Mouse (Mus musculus): ENCODE results near the gene BC016579. TPM values are rescaled to one million over a fixed set of nuclear protein-coding genes. Genes with fewer than 3 reads are reported as not detected.

Gene BC016579
- 0.05 TPM in 1 of 2 replicates, not detected in the other for polyA plus RNA-seq (2012; rRNA removed)

GRCm38 (mm10) chr16:45653934-45654332, at the start of gene BC016579:
TSS of gene BC016579 (minus strand) at chr16:45654068.
- WGBS: 16% methylated on average over 20 of the region's 20 CpGs
- Histone ChIP-seq H3K27me3 (ENCODE audit: control insufficient read depth, insufficient read depth, low read length) (peaks cover 2% of the 10 kb centered on the region; the same call in 1 of the 2 replicates), H3K27ac (ENCODE audit: insufficient read depth, low read length) (no peak within 1 kb of the TSS), H3K4me1 (ENCODE audit: control insufficient read depth, insufficient read depth, insufficient read length) (peaks cover 7% of the 10 kb centered on the region; the same call in 1 of the 2 replicates), H3K36me3 (ENCODE audit: control insufficient read depth, insufficient read depth, low read length) (no peaks in the 10 kb centered on the region), H3K4me3 (ENCODE audit: extremely low read depth, insufficient read depth, insufficient read length) (peak within 1 kb of the TSS; percentile 22; the same call in 1 of the 2 replicates)
- DNase-seq (ENCODE audit: low read depth in 1 of 2, low spot score in 2 of 2): peak in 1 of 2 experiments; percentile 3
- TF ChIP-seq POLR2A (IDR thresholded peaks at IDR 0.05; ENCODE audit: low read depth, low read length): no peak
- TF ChIP-seq CTCF (IDR thresholded peaks at IDR 0.05; ENCODE audit: extremely low read depth, insufficient read depth, insufficient read length, insufficient replicate concordance): no peak

- H3K27ac ChIP-seq (ENCODE audit: insufficient read depth, low read length): no peak overlapping the region
Measured at GRCm38 (mm10) chr16:45699301-45699700, 45.4 kb upstream of the BC016579 start.

GRCm38 (mm10) chr16:45697996-45698395, 44.1 kb upstream of the BC016579 start:
- no peak overlapping the region for H3K4me3 ChIP-seq (ENCODE audit: extremely low read depth, insufficient read depth, insufficient read length)
- H3K4me1 ChIP-seq (ENCODE audit: control insufficient read depth, insufficient read depth, insufficient read length): no peaks in the 10 kb centered on the region
- TF ChIP-seq CTCF (IDR thresholded peaks at IDR 0.05; ENCODE audit: extremely low read depth, insufficient read depth, insufficient read length, insufficient replicate concordance) (no peak), POLR2A (IDR thresholded peaks at IDR 0.05; ENCODE audit: low read depth, low read length) (no peak)
- WGBS: 83% methylated on average over 6 of the region's 6 CpGs
- no peak for DNase-seq (ENCODE audit: low read depth in 1 of 2, low spot score in 2 of 2)
- no peak overlapping the region for H3K27ac ChIP-seq (ENCODE audit: insufficient read depth, low read length)
- H3K36me3 ChIP-seq (ENCODE audit: control insufficient read depth, insufficient read depth, low read length): no peaks in the 10 kb centered on the region
- no peaks in the 10 kb centered on the region for H3K27me3 ChIP-seq (ENCODE audit: control insufficient read depth, insufficient read depth, low read length)

More at GRCm38 (mm10) chr16:45699301-45699700, 45.4 kb upstream of the BC016579 start:
- H3K36me3 ChIP-seq (ENCODE audit: control insufficient read depth, insufficient read depth, low read length): no peaks in the 10 kb centered on the region
- 78% methylated on average over 5 of the region's 5 CpGs for WGBS
- TF ChIP-seq CTCF (IDR thresholded peaks at IDR 0.05; ENCODE audit: extremely low read depth, insufficient read depth, insufficient read length, insufficient replicate concordance) (no peak), POLR2A (IDR thresholded peaks at IDR 0.05; ENCODE audit: low read depth, low read length) (no peak)
- H3K27me3 ChIP-seq (ENCODE audit: control insufficient read depth, insufficient read depth, low read length): no peaks in the 10 kb centered on the region
- DNase-seq (ENCODE audit: low read depth in 1 of 2, low spot score in 2 of 2): no peak
- no peak overlapping the region for H3K4me3 ChIP-seq (ENCODE audit: extremely low read depth, insufficient read depth, insufficient read length)
- H3K4me1 ChIP-seq (ENCODE audit: control insufficient read depth, insufficient read depth, insufficient read length): no peaks in the 10 kb centered on the region

GRCm38 (mm10) chr16:45695445-45696160, 41.7 kb upstream of the BC016579 start:
- Histone ChIP-seq H3K4me3 (ENCODE audit: extremely low read depth, insufficient read depth, insufficient read length) (no peak overlapping the region), H3K27me3 (ENCODE audit: control insufficient read depth, insufficient read depth, low read length) (no peaks in the 10 kb centered on the region)
- WGBS: 91% methylated on average over 9 of the region's 9 CpGs

GRCm38 (mm10) chr16:45693558-45693957, 39.7 kb upstream of the BC016579 start, which contains the start of gene Tmprss7:
TSS of gene Tmprss7 (minus strand) at chr16:45693658.
- TF ChIP-seq CTCF (IDR thresholded peaks at IDR 0.05; ENCODE audit: extremely low read depth, insufficient read depth, insufficient read length, insufficient replicate concordance) (no peak), POLR2A (IDR thresholded peaks at IDR 0.05; ENCODE audit: low read depth, low read length) (no peak)
- no peak for DNase-seq (ENCODE audit: low read depth in 1 of 2, low spot score in 2 of 2)
- Histone ChIP-seq H3K36me3 (ENCODE audit: control insufficient read depth, insufficient read depth, low read length) (no peaks in the 10 kb centered on the region), H3K4me1 (ENCODE audit: control insufficient read depth, insufficient read depth, insufficient read length) (no peaks in the 10 kb centered on the region), H3K27me3 (ENCODE audit: control insufficient read depth, insufficient read depth, low read length) (no peaks in the 10 kb centered on the region), H3K4me3 (ENCODE audit: extremely low read depth, insufficient read depth, insufficient read length) (no peak within 1 kb of the TSS), H3K27ac (ENCODE audit: insufficient read depth, low read length) (no peak within 1 kb of the TSS)
- WGBS: 41% methylated on average over 10 of the region's 10 CpGs

More at GRCm38 (mm10) chr16:45695445-45696160, 41.7 kb upstream of the BC016579 start:
- no peak for TF ChIP-seq POLR2A (IDR thresholded peaks at IDR 0.05; ENCODE audit: low read depth, low read length)
- TF ChIP-seq CTCF (IDR thresholded peaks at IDR 0.05; ENCODE audit: extremely low read depth, insufficient read depth, insufficient read length, insufficient replicate concordance): no peak
- no peaks in the 10 kb centered on the region for H3K4me1 ChIP-seq (ENCODE audit: control insufficient read depth, insufficient read depth, insufficient read length)
- H3K27ac ChIP-seq (ENCODE audit: insufficient read depth, low read length): no peak overlapping the region
- no peak for DNase-seq (ENCODE audit: low read depth in 1 of 2, low spot score in 2 of 2)
- H3K36me3 ChIP-seq (ENCODE audit: control insufficient read depth, insufficient read depth, low read length): no peaks in the 10 kb centered on the region

GRCm38 (mm10) chr16:45692851-45693250, 39.0 kb upstream of the BC016579 start:
- H3K36me3 ChIP-seq (ENCODE audit: control insufficient read depth, insufficient read depth, low read length): no peaks in the 10 kb centered on the region
- TF ChIP-seq CTCF (IDR thresholded peaks at IDR 0.05; ENCODE audit: extremely low read depth, insufficient read depth, insufficient read length, insufficient replicate concordance) (no peak), POLR2A (IDR thresholded peaks at IDR 0.05; ENCODE audit: low read depth, low read length) (no peak)
- 84% methylated on average over 3 of the region's 3 CpGs for WGBS
- no peaks in the 10 kb centered on the region for H3K27me3 ChIP-seq (ENCODE audit: control insufficient read depth, insufficient read depth, low read length)
- no peak for DNase-seq (ENCODE audit: low read depth in 1 of 2, low spot score in 2 of 2)
- H3K4me1 ChIP-seq (ENCODE audit: control insufficient read depth, insufficient read depth, insufficient read length): no peaks in the 10 kb centered on the region
- no peak overlapping the region for H3K27ac ChIP-seq (ENCODE audit: insufficient read depth, low read length)
- no peak overlapping the region for H3K4me3 ChIP-seq (ENCODE audit: extremely low read depth, insufficient read depth, insufficient read length)

GRCm38 (mm10) chr16:45690178-45690577, 36.3 kb upstream of the BC016579 start:
- H3K36me3 ChIP-seq (ENCODE audit: control insufficient read depth, insufficient read depth, low read length): no peaks in the 10 kb centered on the region
- no peak for DNase-seq (ENCODE audit: low read depth in 1 of 2, low spot score in 2 of 2)
- no peak overlapping the region for H3K4me3 ChIP-seq (ENCODE audit: extremely low read depth, insufficient read depth, insufficient read length)
- WGBS: 48% methylated on average over 4 of the region's 4 CpGs
- H3K27me3 ChIP-seq (ENCODE audit: control insufficient read depth, insufficient read depth, low read length): no peaks in the 10 kb centered on the region
- H3K4me1 ChIP-seq (ENCODE audit: control insufficient read depth, insufficient read depth, insufficient read length): no peaks in the 10 kb centered on the region
- H3K27ac ChIP-seq (ENCODE audit: insufficient read depth, low read length): no peak overlapping the region
- TF ChIP-seq POLR2A (IDR thresholded peaks at IDR 0.05; ENCODE audit: low read depth, low read length) (no peak), CTCF (IDR thresholded peaks at IDR 0.05; ENCODE audit: extremely low read depth, insufficient read depth, insufficient read length, insufficient replicate concordance) (no peak)
